Mouse (Mus musculus) layer of hippocampus, postnatal 10 days (tissue): ENCODE measurements at regions not wholly inside any gene's neighbourhood (a gene's known extent, or its start where the extent isn't known, plus 50 kb on each side); places are given as distances from the start of the nearest gene placed in this dataset.

Experiments used
- DNase-seq, 2 experiments: peaks; one replicate each; pipeline ENCODE4 v3.0.0; 2021; ENCODE audit warnings: low spot score in 2 of 2
- microRNA-seq, 2 experiments: library from miRNA; unstranded; fragments of <30 nt; microRNA quantifications; one replicate each; pipeline ENCODE4 v1.2.0; 2021

DNA sequence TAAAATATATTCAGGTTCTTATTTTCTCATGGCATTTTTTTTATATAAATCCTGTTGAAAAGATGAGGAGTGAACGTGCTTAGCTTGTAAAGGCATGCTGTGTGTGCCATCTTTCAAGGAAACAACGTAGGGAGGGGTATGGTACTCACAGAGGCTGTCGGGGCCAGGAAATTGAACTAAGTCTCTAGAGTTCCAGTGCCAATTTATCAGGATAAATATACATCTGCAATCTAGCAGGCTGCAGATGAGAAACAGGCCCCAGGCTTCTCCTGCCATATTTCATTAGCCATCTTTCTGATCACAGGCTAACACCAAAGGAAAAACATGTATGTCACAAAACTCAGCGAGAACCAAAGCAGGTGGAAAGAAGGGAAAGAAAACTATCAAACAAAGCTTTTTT is 954.8 kb upstream of the Flrt2 start:
- DNase-seq = no peak

DNA sequence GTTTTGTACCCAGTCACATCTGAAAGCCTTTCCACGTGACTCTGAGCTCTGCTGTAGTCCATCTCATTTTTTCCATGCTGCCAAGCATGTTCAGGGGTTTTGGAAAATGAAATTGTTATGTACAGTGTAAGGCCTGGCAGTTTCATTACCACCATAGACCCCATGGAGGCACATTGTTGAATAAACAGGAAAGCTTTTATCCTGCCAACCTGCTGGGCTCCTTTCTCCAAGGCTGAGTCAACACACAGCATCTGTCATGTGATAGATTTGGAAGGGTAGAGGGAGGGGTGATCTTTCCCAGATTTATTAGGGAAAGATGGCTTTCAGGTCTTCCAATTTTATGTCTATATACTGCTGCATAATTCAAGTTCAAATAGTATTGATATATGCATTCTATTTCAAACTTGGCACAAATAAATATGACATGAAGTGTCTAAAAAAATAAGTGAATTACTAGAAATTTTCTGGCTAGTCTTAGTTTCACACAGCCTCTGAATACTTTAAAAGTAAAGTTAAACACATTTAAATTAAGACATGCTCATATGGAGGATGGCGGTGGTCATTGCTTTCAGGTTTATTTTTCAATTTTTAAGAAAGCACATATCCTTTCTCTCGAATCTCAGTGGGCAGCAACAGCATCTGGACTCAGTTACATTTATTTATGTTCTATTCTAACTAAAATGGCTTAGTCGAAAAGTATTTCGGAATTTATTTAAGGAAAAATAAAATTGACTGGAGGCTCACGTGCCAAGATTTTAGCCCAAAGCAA is 942.1 kb upstream of the Flrt2 start:
- peak in 1 of 2 experiments; percentile 14 for DNase-seq

DNA sequence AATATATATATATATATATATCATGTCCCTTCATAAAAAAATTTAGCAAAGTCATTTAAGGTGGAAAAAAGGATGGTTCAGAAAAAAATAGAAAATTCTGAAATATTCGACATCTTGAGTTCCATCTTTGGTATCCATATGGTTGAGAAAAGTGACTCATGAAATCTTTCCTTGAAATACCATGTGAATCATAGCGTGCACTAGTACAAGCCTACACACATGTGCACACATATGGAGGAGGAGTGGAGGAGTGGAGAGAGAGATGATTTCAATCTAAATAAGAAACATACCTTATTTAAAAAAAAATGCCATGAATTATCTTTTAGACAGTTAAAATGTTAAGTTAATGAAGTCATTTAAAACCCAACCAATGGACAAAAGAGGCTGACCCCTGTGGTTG is 936.3 kb upstream of the Flrt2 start:
- no peak for DNase-seq

DNA sequence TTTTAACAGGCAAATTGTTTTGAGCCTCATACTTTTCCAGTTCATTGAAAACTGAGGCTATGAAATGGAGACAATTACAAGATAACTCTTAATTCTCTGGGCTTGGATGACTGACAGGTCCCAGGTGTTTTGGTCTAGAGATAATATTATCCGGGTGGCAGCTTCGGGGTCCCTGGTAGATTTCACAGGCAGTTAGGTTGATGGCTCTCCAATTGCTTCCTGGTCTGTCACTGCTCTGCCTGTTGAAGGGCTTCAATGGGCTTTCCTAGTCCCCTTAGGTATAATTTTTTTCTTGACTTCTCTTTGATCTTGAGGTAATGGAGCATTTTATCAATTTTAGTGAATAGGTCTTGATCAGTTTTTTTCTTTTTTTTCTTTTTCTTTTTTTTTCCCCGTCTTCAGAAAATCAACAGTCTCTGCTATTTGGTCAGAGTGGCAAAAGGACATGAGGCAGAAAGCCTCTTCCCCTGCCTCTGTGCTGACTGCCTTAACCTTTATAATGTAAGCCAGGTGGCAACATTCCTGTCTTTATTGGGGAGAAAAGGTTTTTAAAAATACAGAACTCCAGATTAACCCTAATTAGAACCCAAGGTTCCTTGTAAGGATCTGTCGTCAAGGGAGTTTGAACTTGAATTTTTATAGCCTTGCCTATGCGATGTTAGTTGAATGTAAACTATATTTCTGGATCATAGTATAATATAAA is 896.0 kb upstream of the Flrt2 start:
- no peak for DNase-seq

DNA sequence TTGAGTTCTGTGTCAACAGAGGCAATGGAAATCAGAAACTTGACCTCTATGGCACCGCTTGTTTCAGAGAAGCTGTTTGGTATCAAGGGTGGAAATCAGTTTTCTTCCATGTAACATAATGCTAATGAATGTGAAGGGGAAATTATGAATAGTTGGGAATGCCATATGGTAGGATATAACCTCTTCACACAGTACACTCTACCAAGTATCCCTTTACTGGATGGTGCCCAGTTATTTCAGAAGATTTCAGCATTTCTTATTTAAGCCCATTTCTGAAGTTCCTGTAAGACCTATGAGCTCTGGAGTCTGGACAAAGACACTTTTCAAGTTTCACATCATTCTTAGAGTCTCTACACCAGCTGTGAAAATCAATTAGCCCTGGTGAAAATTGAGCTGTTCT is 887.3 kb upstream of the Flrt2 start:
- no peak for DNase-seq

DNA sequence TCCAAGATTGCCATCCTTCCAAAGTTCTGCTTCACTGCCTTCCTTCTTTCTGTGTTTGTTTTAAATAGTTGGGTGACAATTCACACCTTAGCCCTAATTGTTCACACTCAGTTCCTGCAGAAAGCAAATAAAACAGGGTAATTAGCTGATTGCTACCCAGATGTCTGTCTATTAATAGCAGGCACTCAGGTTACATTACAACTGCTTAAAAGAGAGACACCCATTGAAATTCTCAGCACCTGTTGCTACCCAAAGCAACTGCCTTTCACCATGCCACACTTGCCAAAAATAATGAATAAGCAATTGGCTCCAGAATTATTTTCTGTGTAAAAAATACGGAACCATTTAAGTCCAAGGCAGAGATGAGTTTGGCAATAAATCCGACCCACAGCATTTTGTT is 860.6 kb upstream of the Flrt2 start:
- no peak for DNase-seq

DNA sequence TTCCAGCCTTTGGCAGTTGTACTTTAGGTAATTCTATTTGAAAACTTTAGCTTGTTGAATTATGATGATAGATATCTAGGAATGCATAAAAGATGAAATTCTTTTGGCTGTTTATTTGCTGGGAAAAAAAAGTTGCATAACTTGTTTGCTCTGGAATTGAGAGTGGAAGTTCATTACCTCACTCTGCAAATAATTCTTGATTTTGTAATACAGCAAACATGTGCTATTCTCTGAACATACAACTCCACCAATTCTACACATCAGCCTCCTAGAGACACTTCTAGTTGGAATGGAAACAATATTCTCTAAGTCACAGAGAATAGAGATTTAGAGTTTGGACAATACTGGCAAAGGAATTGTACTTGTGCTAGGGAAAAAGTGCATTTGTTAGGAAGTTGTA is 829.3 kb upstream of the Flrt2 start:
- no peak for DNase-seq

DNA sequence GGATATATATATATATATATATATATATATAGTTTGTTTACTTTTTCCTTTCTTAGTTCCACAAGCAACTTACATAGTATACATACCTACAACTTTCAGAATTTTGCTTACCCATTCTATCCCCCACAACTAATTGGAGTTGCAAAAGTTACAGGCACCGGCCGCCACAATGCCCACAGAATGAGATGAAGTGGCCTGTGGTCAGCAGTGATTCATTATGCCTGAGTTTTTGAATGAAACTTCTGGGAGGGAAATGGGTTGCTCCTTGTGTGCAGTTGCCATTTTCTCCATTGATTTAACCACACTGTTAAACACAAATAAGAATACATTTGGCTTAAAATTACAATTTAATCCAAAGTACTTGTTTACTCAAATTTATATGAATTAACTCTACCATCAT is 781.2 kb upstream of the Flrt2 start:
- DNase-seq = no peak

DNA sequence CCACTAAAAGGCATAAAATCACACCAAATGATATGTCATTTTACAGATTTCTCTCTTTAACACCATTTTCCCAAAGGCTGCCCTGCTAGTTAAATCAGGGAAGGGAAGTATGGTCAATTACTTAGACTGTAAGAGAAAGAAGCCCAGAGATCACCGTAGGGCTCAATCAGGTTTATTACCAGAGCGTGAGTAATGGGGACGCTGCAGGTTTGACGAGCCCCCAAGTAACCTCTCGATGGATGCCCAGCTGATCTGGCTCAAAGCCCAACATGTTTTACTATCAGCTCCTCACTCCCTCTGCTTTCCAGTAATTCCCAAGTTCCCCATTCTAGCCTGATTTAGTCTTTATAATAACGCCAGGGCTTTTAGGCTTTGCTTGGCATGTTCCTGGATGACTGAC is 749.0 kb upstream of the Flrt2 start:
- DNase-seq = no peak

Small RNA genes in the stretch of these regions (microRNA-seq; reads per million reads assigned to microRNA genes)
- gene Mir8099-2 = 0 reads per million in 2 experiments
